Mouse (Mus musculus) CD4-positive helper T cell, adult 2 months (primary cell): ENCODE measurements around the gene Cast.

Source experiments
- DNase-seq: peaks from one replicate; pipeline ENCODE4 v3.0.0-alpha.2; 2012; ENCODE audit warnings: low read depth, missing footprints, low spot score

The Cast gene

DNA sequence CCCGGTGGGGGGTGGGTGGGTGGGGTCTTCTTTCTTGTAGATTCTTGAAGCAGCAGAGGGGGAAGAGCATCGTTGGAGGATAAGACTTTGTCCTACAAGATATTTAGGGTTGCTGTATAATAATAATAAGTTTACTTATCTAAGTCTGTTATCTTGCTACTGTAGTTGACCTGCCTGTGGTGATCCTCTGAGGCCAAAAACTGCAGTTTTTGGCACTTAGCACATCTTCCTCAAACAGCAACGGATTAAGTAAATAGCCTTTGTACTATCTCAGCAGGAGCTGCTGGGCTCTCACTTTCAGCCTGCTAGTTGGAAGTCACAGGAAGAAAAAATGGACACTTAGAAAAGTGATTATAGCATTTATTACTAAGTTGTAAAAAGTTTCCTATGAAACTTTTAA lies 112.4 kb downstream of the Cast start:
- no peak for DNase-seq

DNA sequence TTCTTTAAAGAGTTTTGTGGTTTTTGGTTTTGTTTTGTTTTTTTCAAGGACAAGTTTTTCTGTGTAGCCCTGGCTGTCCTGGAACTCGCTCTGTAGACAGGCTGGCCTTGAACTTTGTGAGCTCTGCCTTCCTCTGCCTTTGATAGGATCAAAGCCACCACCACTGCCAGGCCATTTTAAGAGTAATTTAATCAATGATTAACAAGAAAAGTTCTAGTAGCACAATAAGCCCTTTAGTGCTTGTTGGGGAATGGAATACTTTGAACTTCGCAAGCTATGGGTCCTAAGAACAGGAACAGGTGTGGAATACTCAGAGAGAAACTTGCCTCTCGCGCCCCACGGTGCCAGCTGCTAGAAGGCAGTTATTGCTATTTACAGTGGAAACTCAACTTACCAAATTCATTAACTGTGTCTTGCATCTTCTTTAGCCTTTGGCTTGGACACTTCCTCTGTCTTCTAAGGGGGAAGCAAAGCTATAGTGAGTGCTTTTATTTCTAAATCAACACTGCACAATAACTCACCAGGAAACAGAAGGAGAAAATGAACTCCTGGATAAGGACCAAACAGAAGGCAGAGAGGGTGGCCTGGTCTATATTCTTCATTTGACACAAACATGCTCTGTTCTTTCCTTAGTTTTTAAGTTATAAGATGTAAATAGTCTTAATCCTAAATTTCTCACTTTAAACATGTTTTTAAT lies 113.0 kb downstream of the Cast start:
- no peak for DNase-seq
